Mouse (Mus musculus): ENCODE data around the gene Cct6b. TPM values are rescaled to one million over a fixed set of nuclear protein-coding genes. Genes with fewer than 3 reads are reported as not detected.

Gene Cct6b
- 0.63 TPM for polyA plus RNA-seq (2014; fragmentation: Illumina TruSeq; extraction: RNeasy Lipid Tissue Mini Kit (QIAGEN cat#74804); ENCODE audit: low replicate concordance)

DNA sequence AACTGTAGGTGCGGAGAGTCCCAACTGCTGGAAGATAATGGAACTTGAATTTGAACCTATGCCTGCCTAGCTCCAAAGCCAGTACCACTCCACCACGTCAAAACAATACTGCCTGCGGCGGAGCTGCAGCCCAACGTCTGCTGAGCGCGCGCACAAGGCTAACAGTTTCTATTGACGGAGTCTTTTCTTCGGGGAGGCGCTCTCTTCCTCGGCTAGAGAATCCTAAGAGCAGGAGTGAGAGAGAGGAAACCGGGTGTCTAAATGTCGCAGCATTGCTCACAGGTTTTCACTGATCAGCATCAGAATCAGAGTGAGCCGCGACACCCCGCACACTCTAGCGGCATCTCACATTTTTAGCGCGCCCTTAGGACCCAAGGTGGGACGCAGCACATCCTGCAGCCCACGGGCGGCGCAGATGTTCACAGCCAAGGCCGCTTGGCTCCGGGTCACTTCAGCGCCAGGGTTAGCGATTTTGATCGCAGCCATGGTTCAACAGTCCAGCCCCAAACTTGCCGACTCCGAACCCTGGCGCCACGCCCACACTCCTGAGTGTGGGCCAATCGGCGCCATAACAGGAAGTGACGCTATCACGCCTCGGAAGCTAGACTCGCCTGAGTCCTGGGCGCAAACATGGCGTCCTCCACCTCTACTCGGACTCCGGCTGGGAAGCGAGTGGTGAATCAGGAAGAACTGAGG lies at the start of gene Cct6b, which contains the start of gene Zfp830:
Gene Cct6b, minus strand, starts transcription at position 580 of the 696 bp plus-strand sequence.
Gene Zfp830, plus strand, starts transcription at position 604 of the 696 bp plus-strand sequence.

DNA sequence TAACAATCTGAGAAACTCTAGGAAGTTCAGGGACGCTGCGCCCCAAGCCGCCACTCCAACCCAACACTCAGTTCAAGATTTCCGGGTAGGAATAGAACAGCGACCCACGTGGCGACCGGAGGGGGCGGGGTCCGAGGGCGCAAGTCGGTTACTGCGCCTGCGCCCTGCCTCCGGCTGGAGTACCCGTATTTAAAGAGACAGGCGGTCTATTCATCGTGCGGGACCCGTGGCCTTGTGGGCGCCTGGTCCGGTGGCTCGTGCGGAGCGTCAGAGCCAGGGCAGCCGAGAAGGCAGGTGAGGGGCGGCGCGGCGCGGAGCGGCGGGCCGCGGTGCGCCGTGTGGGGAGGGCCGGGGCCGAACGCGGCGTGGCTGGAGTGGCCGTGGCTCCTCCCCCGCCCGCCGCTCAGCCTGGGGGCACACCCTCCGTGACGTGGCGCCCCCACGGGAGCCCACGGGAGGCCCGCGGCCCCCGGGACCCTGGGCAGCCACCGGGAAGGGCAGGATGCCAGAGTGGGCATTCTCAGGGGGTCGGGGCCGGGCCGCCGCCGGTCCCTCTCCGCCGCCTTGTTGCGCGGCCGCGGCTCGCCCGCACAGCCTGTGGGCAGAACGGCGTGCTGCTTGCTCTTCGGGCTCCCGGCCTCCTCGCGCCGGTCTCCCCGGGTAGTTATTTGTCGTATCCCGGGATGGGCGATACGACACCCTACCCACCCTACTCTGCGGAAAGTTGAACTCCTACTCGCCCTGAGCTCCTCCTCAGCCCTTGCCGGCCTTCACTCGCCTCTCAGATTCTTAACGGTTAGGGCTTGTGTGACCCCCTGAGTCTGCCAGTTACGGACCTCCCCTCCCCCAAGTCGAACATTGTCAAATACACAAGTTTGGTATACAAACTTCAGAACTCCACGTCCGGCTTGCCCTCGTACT lies 17.1 kb upstream of the Cct6b start, which contains the start of gene Lig3:
Gene Lig3, plus strand, starts transcription at position 126 of the 921 bp plus-strand sequence.

Other genes starting within 250 kb of the Cct6b start
- gene Zfp830, start within 50 bp of the Cct6b start, polyA plus RNA-seq (2014; fragmentation: Illumina TruSeq; extraction: RNeasy Lipid Tissue Mini Kit (QIAGEN cat#74804); ENCODE audit: low replicate concordance) = 13.2 TPM
- gene Lig3, start 16.8 kb upstream of the Cct6b start, polyA plus RNA-seq (2014; fragmentation: Illumina TruSeq; extraction: RNeasy Lipid Tissue Mini Kit (QIAGEN cat#74804); ENCODE audit: low replicate concordance) = 17.4 TPM
- 10.2 TPM for gene Rffl, start 106.9 kb upstream of the Cct6b start, polyA plus RNA-seq (2014; fragmentation: Illumina TruSeq; extraction: RNeasy Lipid Tissue Mini Kit (QIAGEN cat#74804); ENCODE audit: low replicate concordance)
- gene Rad51d, start 126.3 kb upstream of the Cct6b start, polyA plus RNA-seq (2014; fragmentation: Illumina TruSeq; extraction: RNeasy Lipid Tissue Mini Kit (QIAGEN cat#74804); ENCODE audit: low replicate concordance) = 4.3 TPM
- gene Fndc8, start 127.8 kb upstream of the Cct6b start, polyA plus RNA-seq (2014; fragmentation: Illumina TruSeq; extraction: RNeasy Lipid Tissue Mini Kit (QIAGEN cat#74804); ENCODE audit: low replicate concordance) = not detected
- 3.4 TPM for gene Nle1, start 144.1 kb upstream of the Cct6b start, polyA plus RNA-seq (2014; fragmentation: Illumina TruSeq; extraction: RNeasy Lipid Tissue Mini Kit (QIAGEN cat#74804); ENCODE audit: low replicate concordance)
- gene Unc45b, start 146.2 kb upstream of the Cct6b start, polyA plus RNA-seq (2014; fragmentation: Illumina TruSeq; extraction: RNeasy Lipid Tissue Mini Kit (QIAGEN cat#74804); ENCODE audit: low replicate concordance) = 0.59 TPM
- 14.2 TPM for gene Slfn5, start 187.0 kb upstream of the Cct6b start, polyA plus RNA-seq (2014; fragmentation: Illumina TruSeq; extraction: RNeasy Lipid Tissue Mini Kit (QIAGEN cat#74804); ENCODE audit: low replicate concordance)
- gene Slfn9, start 227.5 kb upstream of the Cct6b start, polyA plus RNA-seq (2014; fragmentation: Illumina TruSeq; extraction: RNeasy Lipid Tissue Mini Kit (QIAGEN cat#74804); ENCODE audit: low replicate concordance) = 36.9 TPM